Mouse (Mus musculus) MEL (cell line): ENCODE measurements around the gene Ksr1.

Experiments used
- CTCF ChIP-seq, 3 experiments: IDR thresholded peaks in 2 of 3; conservative IDR thresholded peaks in 1 of 3; 2 replicates each; pipeline ENCODE4 v1.5.1; 2011 to 2012; ENCODE audit warnings: low read length in 3 of 3, low read depth in 2 of 3, mild to moderate bottlenecking in 2 of 3, improper control_type of control experiment in 1 of 3, inconsistent platforms in 1 of 3, mixed read lengths in 1 of 3, moderate library complexity in 1 of 3; ENCODE audit not compliant: control insufficient read depth in 1 of 3, insufficient read depth in 1 of 3, poor library complexity in 1 of 3, severe bottlenecking in 1 of 3
- EP300 ChIP-seq, 2 experiments: IDR thresholded peaks; 2 replicates each; pipeline ENCODE4 v1.6.1; 2011; ENCODE audit warnings: improper control_type of control experiment in 2 of 2, low read length in 2 of 2, low read depth in 1 of 2, mild to moderate bottlenecking in 1 of 2
- GATA1 ChIP-seq: IDR thresholded peaks from 2 replicates; pipeline ENCODE4 v1.6.1; 2011; ENCODE audit warnings: low read depth, low read length, improper control_type of control experiment
- HCFC1 ChIP-seq: IDR thresholded peaks from 2 replicates; pipeline ENCODE4 v1.6.1; 2012; ENCODE audit warnings: low read depth, mild to moderate bottlenecking, inconsistent platforms, low read length, improper control_type of control experiment, moderate library complexity
- MAX ChIP-seq: IDR thresholded peaks from 2 replicates; pipeline ENCODE4 v1.6.1; 2011; ENCODE audit warnings: low read length, improper control_type of control experiment
- MEF2A ChIP-seq: IDR thresholded peaks from 2 replicates; pipeline ENCODE4 v1.6.1; 2014; ENCODE audit warnings: low read depth, mild to moderate bottlenecking, inconsistent platforms, low read length, improper control_type of control experiment; ENCODE audit not compliant: poor library complexity, insufficient replicate concordance, severe bottlenecking; ENCODE audit errors: extremely low read depth
- MXI1 ChIP-seq: IDR thresholded peaks from 2 replicates; pipeline ENCODE4 v1.6.1; 2011; ENCODE audit warnings: mild to moderate bottlenecking, low read depth, low read length, improper control_type of control experiment
- POLR2A ChIP-seq, 2 experiments: IDR thresholded peaks; 2 replicates each; pipeline ENCODE4 v1.6.1; 2011 to 2012; ENCODE audit warnings: low read length in 2 of 2, mild to moderate bottlenecking in 2 of 2, control low read depth in 1 of 2, improper control_type of control experiment in 1 of 2, low read depth in 1 of 2, moderate library complexity in 1 of 2; ENCODE audit not compliant: control insufficient read depth in 1 of 2, insufficient read depth in 1 of 2, poor library complexity in 1 of 2
- POLR2AphosphoS2 ChIP-seq: IDR thresholded peaks from 2 replicates; pipeline ENCODE4 v1.6.1; 2011; ENCODE audit warnings: low read length, improper control_type of control experiment
- SMC3 ChIP-seq: IDR thresholded peaks from 2 replicates; pipeline ENCODE4 v1.6.1; 2011; ENCODE audit warnings: low read depth, low read length, improper control_type of control experiment
- TBP ChIP-seq: IDR thresholded peaks from 2 replicates; pipeline ENCODE4 v1.8.0; 2011; ENCODE audit warnings: low read depth, low read length, improper control_type of control experiment
- USF1 ChIP-seq: IDR thresholded peaks from 2 replicates; pipeline ENCODE4 v1.6.1; 2014; ENCODE audit warnings: low read depth, mild to moderate bottlenecking, inconsistent platforms, low read length, improper control_type of control experiment, moderate library complexity
- ZC3H11A ChIP-seq: IDR thresholded peaks from 2 replicates; pipeline ENCODE4 v1.6.1; 2012; ENCODE audit warnings: low read depth, mild to moderate bottlenecking, inconsistent platforms, low read length, improper control_type of control experiment
- ZMIZ1 ChIP-seq: IDR thresholded peaks from 2 replicates; pipeline ENCODE4 v1.6.1; 2012; ENCODE audit warnings: low read depth, mild to moderate bottlenecking, inconsistent platforms, low read length, improper control_type of control experiment, moderate library complexity

DNA sequence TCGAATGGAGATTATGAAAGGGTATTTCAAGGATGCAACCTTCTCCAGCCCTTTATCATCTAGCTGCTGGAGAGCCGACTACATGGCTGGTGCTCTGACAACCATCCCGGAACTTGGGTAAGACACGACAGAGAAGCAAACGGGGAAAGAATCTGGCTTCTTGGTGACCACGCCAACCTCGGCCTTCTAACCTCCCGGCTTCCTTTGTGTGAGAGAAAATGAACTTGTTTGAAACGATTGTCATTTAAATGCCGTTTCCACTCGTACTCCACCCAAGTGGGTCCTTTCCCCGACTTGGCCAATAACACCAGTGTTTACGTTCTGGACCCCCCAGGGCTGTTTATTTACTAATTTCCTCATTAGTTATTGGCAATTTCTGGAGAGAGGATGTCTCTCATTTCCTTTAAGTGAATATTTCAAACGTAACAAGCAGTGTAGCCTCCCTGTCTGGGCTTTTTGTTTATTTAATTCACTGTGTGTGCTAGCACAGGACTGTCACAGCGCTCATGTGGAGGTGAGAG lies 52.8 kb downstream of the Ksr1 start:
- no peak for TF ChIP-seq CTCF (IDR thresholded peaks at IDR 0.05 in 2 of 3, conservative IDR thresholded peaks at IDR 0.05 in 1 of 3; ENCODE audit: control insufficient read depth in 1 of 3, insufficient read depth in 1 of 3, low read depth in 2 of 3, low read length in 3 of 3, poor library complexity in 1 of 3, severe bottlenecking in 1 of 3)
- TF ChIP-seq USF1: no peak
- no peak for TF ChIP-seq POLR2AphosphoS2
- TF ChIP-seq POLR2A (IDR thresholded peaks at IDR 0.05; ENCODE audit: control insufficient read depth in 1 of 2, insufficient read depth in 1 of 2, low read depth in 1 of 2, low read length in 2 of 2, poor library complexity in 1 of 2): no peak
- no peak for TF ChIP-seq GATA1
- no peak for TF ChIP-seq SMC3
- TF ChIP-seq ZC3H11A: no peak
- no peak for TF ChIP-seq EP300 (IDR thresholded peaks at IDR 0.05; ENCODE audit: low read depth in 1 of 2, low read length in 2 of 2)
- TF ChIP-seq TBP: no peak
- no peak for TF ChIP-seq HCFC1
- TF ChIP-seq ZMIZ1: no peak
- no peak for TF ChIP-seq MXI1
- TF ChIP-seq MAX: no peak
- no peak for TF ChIP-seq MEF2A
